27 mouse cellular contexts compared by ENCODE assay signal in genomic region chr5:18323534-18323933, GRCm38 (mm10). TPM values are rescaled to one million over a fixed set of nuclear protein-coding genes. Genes with fewer than 3 reads are reported as not detected.
"Had no signal": no experiment of that assay in that cellular context is flagged by ENCODE, and none has a peak within 500 bp of the region (broad histone marks: within the 10 kb centered on the region; RNA-seq: fewer than 3 reads in every experiment).

No protein-coding gene starts in this region.

- ATAC-seq: forebrain, embryonic 16.5 days; hindbrain, embryonic 16.5 days; inflammation-experienced regulatory T-cells, adult 6 months; intestine, embryonic 16.5 days had no signal

- H3K4me3 ChIP-seq: gastrocnemius, adult 2 months; heart, embryonic 10.5 days; heart, embryonic 12.5 days; hindbrain, embryonic 10.5 days; hindbrain, embryonic 12.5 days; kidney, embryonic 15.5 days; limb, embryonic 13.5 days; limb, embryonic 15.5 days had no signal

- H3K9me3 ChIP-seq: heart, embryonic 10.5 days; hindbrain, embryonic 10.5 days; hindbrain, embryonic 12.5 days; kidney, embryonic 15.5 days; limb, embryonic 13.5 days; limb, embryonic 15.5 days had no signal

- H3K27ac ChIP-seq: gastrocnemius, adult 2 months; heart, embryonic 10.5 days; hindbrain, embryonic 10.5 days; hindbrain, embryonic 12.5 days; hindbrain, embryonic 14.5 days; kidney, embryonic 15.5 days; kidney, postnatal 0 days; limb, embryonic 13.5 days; limb, embryonic 15.5 days had no signal

- H3K36me3 ChIP-seq: heart, embryonic 10.5 days; heart, embryonic 12.5 days; hindbrain, embryonic 10.5 days; hindbrain, embryonic 12.5 days; kidney, embryonic 15.5 days; limb, embryonic 13.5 days; limb, embryonic 15.5 days had no signal

- H3K9ac ChIP-seq: heart, embryonic 12.5 days; hindbrain, embryonic 12.5 days; hindbrain, embryonic 14.5 days; kidney, embryonic 15.5 days; limb, embryonic 13.5 days; limb, embryonic 15.5 days had no signal

- DNase-seq: gastrocnemius, adult 2 months; gastrocnemius, postnatal 10 days; gastrocnemius, postnatal 25 days; heart, adult 18-20 months; heart, postnatal 10 days; heart, postnatal 4 days; kidney, adult 18-20 months; kidney, adult 8-10 months; kidney, postnatal 14 days; kidney, postnatal 36 days; layer of hippocampus, adult 9-11 months; layer of hippocampus, postnatal 36 days; left cerebral cortex, postnatal 4 days had no signal

- H3K4me1 ChIP-seq: heart, embryonic 10.5 days; heart, embryonic 12.5 days; hindbrain, embryonic 10.5 days; hindbrain, embryonic 12.5 days; kidney, embryonic 15.5 days; limb, embryonic 13.5 days; limb, embryonic 15.5 days had no signal

- H3K4me2 ChIP-seq: heart, embryonic 12.5 days; hindbrain, embryonic 12.5 days; hindbrain, embryonic 14.5 days; kidney, embryonic 15.5 days; limb, embryonic 13.5 days; limb, embryonic 15.5 days had no signal

- H3K27me3 ChIP-seq: heart, embryonic 12.5 days; hindbrain, embryonic 12.5 days; kidney, embryonic 15.5 days; limb, embryonic 13.5 days; limb, embryonic 15.5 days had no signal

RNA-seq across cellular contexts. Expression of gene Gnai1, which starts 36.6 kb away (rescaled TPM):
- total RNA-seq: granulocyte monocyte progenitor cell, adult 5-6 weeks had no signal
- polyA plus RNA-seq: inflammation-experienced regulatory T-cells, adult 6 months had no signal
